Mouse (Mus musculus): ENCODE measurements around the gene Krt84. TPM values are rescaled to one million over a fixed set of nuclear protein-coding genes. Genes with fewer than 3 reads are reported as not detected.

The Krt84 gene
- polyA plus RNA-seq (2012; rRNA removed) = 1.5 and 2.3 TPM in 2 replicates

GRCm38 (mm10) chr15:101532720-101533119 lies at the start of gene Krt84:
Gene Krt84, minus strand, starts transcription at chr15:101532820.

GRCm38 (mm10) chr15:101573796-101574345 lies 41.3 kb upstream of the Krt84 start, which contains the start of gene Krt75:
Gene Krt75, minus strand, starts transcription at chr15:101573904.

GRCm38 (mm10) chr15:101562850-101563249 lies 30.2 kb upstream of the Krt84 start, which contains the start of gene Krt90:
Gene Krt90, minus strand, starts transcription at chr15:101562950.

GRCm38 (mm10) chr15:101550567-101550966 lies 17.9 kb upstream of the Krt84 start, which contains the start of gene Krt82:
Gene Krt82, minus strand, starts transcription at chr15:101550667.

GRCm38 (mm10) chr15:101517161-101517560 lies 15.5 kb downstream of the Krt84 start, which contains the start of gene Gm49425:
Gene Gm49425, minus strand, starts transcription at chr15:101517261.

GRCm38 (mm10) chr15:101491431-101491830 lies 41.2 kb downstream of the Krt84 start, which contains the start of gene Krt83:
Gene Krt83, minus strand, starts transcription at chr15:101491512.

Other genes with a start within 250 kb of the Krt84 start
- 46.9 and 53.2 TPM in 2 replicates for gene Atg101, start 248.5 kb downstream of the Krt84 start, polyA plus RNA-seq (2012; rRNA removed)
- 26.0 and 29.6 TPM in 2 replicates for gene 6030408B16Rik, start 239.6 kb downstream of the Krt84 start, polyA plus RNA-seq (2012; rRNA removed)
- 7.2 and 7.8 TPM in 2 replicates for gene Krt80, start 162.7 kb downstream of the Krt84 start, polyA plus RNA-seq (2012; rRNA removed)
- gene Krt7, start 121.8 kb downstream of the Krt84 start, polyA plus RNA-seq (2012; rRNA removed) = 28.5 and 46.8 TPM in 2 replicates
- 0.56 and 2.3 TPM in 2 replicates for gene Krt87, start 94.0 kb downstream of the Krt84 start, polyA plus RNA-seq (2012; rRNA removed)
- gene Krt88, start 85.1 kb downstream of the Krt84 start, polyA plus RNA-seq (2012; rRNA removed) = 0.22 TPM in 1 of 2 replicates, not detected in the other
- not detected in 2 replicates for gene Krt81, start 69.1 kb downstream of the Krt84 start, polyA plus RNA-seq (2012; rRNA removed)
- gene Krt86, start 59.3 kb downstream of the Krt84 start, polyA plus RNA-seq (2012; rRNA removed) = 0.09 and 0.10 TPM in 2 replicates
- gene Krt83, start 41.3 kb downstream of the Krt84 start, polyA plus RNA-seq (2012; rRNA removed) = 1.6 and 3.0 TPM in 2 replicates
- gene Gm49425, start 15.6 kb downstream of the Krt84 start, polyA plus RNA-seq (2012; rRNA removed) = 0.34 TPM in 1 of 2 replicates, not detected in the other
- gene Krt82, start 17.8 kb upstream of the Krt84 start, polyA plus RNA-seq (2012; rRNA removed) = not detected in 2 replicates
- gene Krt90, start 30.1 kb upstream of the Krt84 start, polyA plus RNA-seq (2012; rRNA removed) = 0.17 and 0.46 TPM in 2 replicates
- 0.10 and 0.25 TPM in 2 replicates for gene Krt75, start 41.1 kb upstream of the Krt84 start, polyA plus RNA-seq (2012; rRNA removed)
- not detected in 2 replicates for gene Gm5414, start 95.4 kb upstream of the Krt84 start, polyA plus RNA-seq (2012; rRNA removed)
- gene Gm5478, start 114.6 kb upstream of the Krt84 start, polyA plus RNA-seq (2012; rRNA removed) = not detected in 2 replicates
- gene Krt6b, start 147.5 kb upstream of the Krt84 start, polyA plus RNA-seq (2012; rRNA removed) = 0.06 and 1.4 TPM in 2 replicates
- gene Krt6a, start 161.5 kb upstream of the Krt84 start, polyA plus RNA-seq (2012; rRNA removed) = 0.22 and 0.31 TPM in 2 replicates
- gene Krt5, start 180.1 kb upstream of the Krt84 start, polyA plus RNA-seq (2012; rRNA removed) = 0.10 and 0.13 TPM in 2 replicates
- gene Krt71, start 210.3 kb upstream of the Krt84 start, polyA plus RNA-seq (2012; rRNA removed) = 0.07 TPM in 1 of 2 replicates, not detected in the other

Data from ovary, adult 2 months (tissue).